Mouse (Mus musculus) MEL (cell line): ENCODE measurements around the gene Fgfr2. TPM values are rescaled to one million over a fixed set of nuclear protein-coding genes. Genes with fewer than 3 reads are reported as not detected.

Experiments used
- DNase-seq: peaks from one replicate; pipeline ENCODE4 v3.0.0; 2011; ENCODE audit warnings: low read depth, low spot score
- H3K27ac ChIP-seq: 2 replicates; pipeline ENCODE4 v1.5.1; 2012; ENCODE audit warnings: low read depth, mild to moderate bottlenecking, control low read depth, low read length, moderate library complexity; ENCODE audit not compliant: control insufficient read depth
- H3K27me3 ChIP-seq, 2 experiments: fragments of 150-350 bp in 1 of 2; sonication (generic) in 1 of 2; 2 replicates each; pipeline ENCODE4 v1.6.1; 2012; ENCODE audit warnings: low read length in 2 of 2, mild to moderate bottlenecking in 2 of 2, improper control_type of control experiment in 1 of 2, moderate library complexity in 1 of 2; ENCODE audit not compliant: insufficient read depth in 2 of 2, control insufficient read depth in 1 of 2
- H3K36me3 ChIP-seq, 2 experiments: 2 replicates each; pipeline ENCODE4 v1.6.1; 2012 to 2014; ENCODE audit warnings: low read length in 2 of 2, improper control_type of control experiment in 1 of 2, inconsistent platforms in 1 of 2, mild to moderate bottlenecking in 1 of 2; ENCODE audit not compliant: insufficient read depth in 2 of 2, control insufficient read depth in 1 of 2
- H3K4me1 ChIP-seq, 2 experiments: fragments of 150-350 bp in 1 of 2; sonication (generic) in 1 of 2; 2 replicates each; pipeline ENCODE4 v1.6.1; 2012; ENCODE audit warnings: low read length in 2 of 2, improper control_type of control experiment in 1 of 2, mild to moderate bottlenecking in 1 of 2; ENCODE audit not compliant: insufficient read depth in 2 of 2, control insufficient read depth in 1 of 2
- H3K4me3 ChIP-seq, 2 experiments: fragments of 150-350 bp in 1 of 2; sonication (generic) in 1 of 2; 2 replicates each; pipeline ENCODE4 v1.5.1; 2012; ENCODE audit warnings: low read depth in 2 of 2, low read length in 2 of 2, mild to moderate bottlenecking in 2 of 2, moderate library complexity in 2 of 2, control low read depth in 1 of 2, improper control_type of control experiment in 1 of 2; ENCODE audit not compliant: control insufficient read depth in 1 of 2, insufficient read depth in 1 of 2
- H3K79me2 ChIP-seq: 2 replicates; pipeline ENCODE4 v1.6.1; 2012; ENCODE audit warnings: mild to moderate bottlenecking, low read length, moderate library complexity; ENCODE audit not compliant: control insufficient read depth, poor library complexity, insufficient read depth
- H3K9ac ChIP-seq: 2 replicates; pipeline ENCODE4 v1.6.1; 2012; ENCODE audit warnings: low read depth, mild to moderate bottlenecking, control low read depth, low read length, moderate library complexity; ENCODE audit not compliant: control insufficient read depth, poor library complexity, severe bottlenecking
- H3K9me3 ChIP-seq: fragments of 150-350 bp; sonication (generic); replicated peaks from 2 replicates; pipeline ENCODE4 v1.6.1; 2012; ENCODE audit warnings: mild to moderate bottlenecking, low read length, improper control_type of control experiment, moderate library complexity; ENCODE audit not compliant: insufficient read depth
- CHD1 ChIP-seq: IDR thresholded peaks from 2 replicates; pipeline ENCODE4 v1.6.1; 2012; ENCODE audit warnings: low read depth, mild to moderate bottlenecking, inconsistent platforms, low read length, improper control_type of control experiment
- CTCF ChIP-seq, 3 experiments: IDR thresholded peaks in 2 of 3; conservative IDR thresholded peaks in 1 of 3; 2 replicates each; pipeline ENCODE4 v1.5.1; 2011 to 2012; ENCODE audit warnings: low read length in 3 of 3, low read depth in 2 of 3, mild to moderate bottlenecking in 2 of 3, improper control_type of control experiment in 1 of 3, inconsistent platforms in 1 of 3, mixed read lengths in 1 of 3, moderate library complexity in 1 of 3; ENCODE audit not compliant: control insufficient read depth in 1 of 3, insufficient read depth in 1 of 3, poor library complexity in 1 of 3, severe bottlenecking in 1 of 3
- E2F4 ChIP-seq: IDR thresholded peaks from 2 replicates; pipeline ENCODE4 v1.6.1; 2011; ENCODE audit warnings: low read depth, low read length, improper control_type of control experiment, borderline replicate concordance
- ETS1 ChIP-seq: IDR thresholded peaks from 2 replicates; pipeline ENCODE4 v1.6.1; 2012; ENCODE audit warnings: low read depth, mild to moderate bottlenecking, inconsistent platforms, low read length, improper control_type of control experiment, moderate library complexity
- HCFC1 ChIP-seq: IDR thresholded peaks from 2 replicates; pipeline ENCODE4 v1.6.1; 2012; ENCODE audit warnings: low read depth, mild to moderate bottlenecking, inconsistent platforms, low read length, improper control_type of control experiment, moderate library complexity
- JUND ChIP-seq: IDR thresholded peaks from 2 replicates; pipeline ENCODE4 v1.6.1; 2011; ENCODE audit warnings: low read depth, mild to moderate bottlenecking, improper control_type of control experiment, low read length
- MAFK ChIP-seq: IDR thresholded peaks from 2 replicates; pipeline ENCODE4 v1.6.1; 2011; ENCODE audit warnings: low read depth, mild to moderate bottlenecking, low read length, improper control_type of control experiment, borderline replicate concordance
- MAX ChIP-seq: IDR thresholded peaks from 2 replicates; pipeline ENCODE4 v1.6.1; 2011; ENCODE audit warnings: low read length, improper control_type of control experiment
- MXI1 ChIP-seq: IDR thresholded peaks from 2 replicates; pipeline ENCODE4 v1.6.1; 2011; ENCODE audit warnings: mild to moderate bottlenecking, low read depth, low read length, improper control_type of control experiment
- MYB ChIP-seq: IDR thresholded peaks from 2 replicates; pipeline ENCODE4 v1.6.1; 2011; ENCODE audit warnings: mild to moderate bottlenecking, low read depth, low read length, improper control_type of control experiment
- NRF1 ChIP-seq: IDR thresholded peaks from 2 replicates; pipeline ENCODE4 v1.6.1; 2014; ENCODE audit warnings: low read depth, mild to moderate bottlenecking, inconsistent platforms, low read length, improper control_type of control experiment, moderate library complexity; ENCODE audit not compliant: poor library complexity, insufficient read depth, severe bottlenecking
- POLR2A ChIP-seq, 2 experiments: IDR thresholded peaks; 2 replicates each; pipeline ENCODE4 v1.6.1; 2011 to 2012; ENCODE audit warnings: low read length in 2 of 2, mild to moderate bottlenecking in 2 of 2, control low read depth in 1 of 2, improper control_type of control experiment in 1 of 2, low read depth in 1 of 2, moderate library complexity in 1 of 2; ENCODE audit not compliant: control insufficient read depth in 1 of 2, insufficient read depth in 1 of 2, poor library complexity in 1 of 2
- POLR2AphosphoS2 ChIP-seq: IDR thresholded peaks from 2 replicates; pipeline ENCODE4 v1.6.1; 2011; ENCODE audit warnings: low read length, improper control_type of control experiment
- POLR2AphosphoS5 ChIP-seq: IDR thresholded peaks from 2 replicates; pipeline ENCODE4 v1.6.1; 2012; ENCODE audit warnings: low read depth, borderline replicate concordance, mild to moderate bottlenecking, inconsistent platforms, low read length, moderate library complexity, mixed read lengths
- RAD21 ChIP-seq: IDR thresholded peaks from 2 replicates; pipeline ENCODE4 v1.6.1; 2011; ENCODE audit warnings: mild to moderate bottlenecking, low read depth, low read length, improper control_type of control experiment
- RCOR1 ChIP-seq: IDR thresholded peaks from 2 replicates; pipeline ENCODE4 v1.6.1; 2012; ENCODE audit warnings: low read depth, mild to moderate bottlenecking, inconsistent platforms, low read length, improper control_type of control experiment
- TAL1 ChIP-seq: IDR thresholded peaks from 2 replicates; pipeline ENCODE4 v1.6.1; 2012; ENCODE audit warnings: mild to moderate bottlenecking, inconsistent platforms, low read length, moderate library complexity, mixed read lengths
- USF2 ChIP-seq, 2 experiments: IDR thresholded peaks; 2 replicates each; pipeline ENCODE4 v1.6.1; 2011 to 2012; ENCODE audit warnings: improper control_type of control experiment in 2 of 2, low read length in 2 of 2, borderline replicate concordance in 1 of 2, inconsistent platforms in 1 of 2, low read depth in 1 of 2, mild to moderate bottlenecking in 1 of 2; ENCODE audit not compliant: insufficient read depth in 1 of 2
- ZKSCAN1 ChIP-seq: IDR thresholded peaks from 2 replicates; pipeline ENCODE4 v1.6.1; 2012; ENCODE audit warnings: low read depth, mild to moderate bottlenecking, inconsistent platforms, low read length, improper control_type of control experiment, moderate library complexity
- ZMIZ1 ChIP-seq: IDR thresholded peaks from 2 replicates; pipeline ENCODE4 v1.6.1; 2012; ENCODE audit warnings: low read depth, mild to moderate bottlenecking, inconsistent platforms, low read length, improper control_type of control experiment, moderate library complexity
- ZNF384 ChIP-seq: IDR thresholded peaks from 2 replicates; pipeline ENCODE4 v1.6.1; 2012; ENCODE audit warnings: low read depth, mild to moderate bottlenecking, inconsistent platforms, low read length, improper control_type of control experiment
- polyA plus RNA-seq, 2 experiments: library from polyadenylated mRNA; stranded (reverse) in 1 of 2; unstranded in 1 of 2; fragments of >175 nt in 1 of 2; fragments of >200 nt in 1 of 2; gene quantifications; 2 replicates each; pipeline versions ENCODE4 v1.2.1 to v1.2.4; 2012; ENCODE audit warnings: low replicate concordance in 2 of 2, low read depth in 1 of 2; ENCODE audit not compliant: insufficient read length in 2 of 2, insufficient read depth in 1 of 2, missing spikeins in 1 of 2
- total RNA-seq: library from RNA; depleted of rRNA; stranded (reverse); fragments of 300-350 nt; gene quantifications from 2 replicates; pipeline ENCODE4 v1.2.3, GENCODE M21; 2012

The Fgfr2 gene
- total and polyA plus RNA-seq, 3 experiments, result not detected

DNA sequence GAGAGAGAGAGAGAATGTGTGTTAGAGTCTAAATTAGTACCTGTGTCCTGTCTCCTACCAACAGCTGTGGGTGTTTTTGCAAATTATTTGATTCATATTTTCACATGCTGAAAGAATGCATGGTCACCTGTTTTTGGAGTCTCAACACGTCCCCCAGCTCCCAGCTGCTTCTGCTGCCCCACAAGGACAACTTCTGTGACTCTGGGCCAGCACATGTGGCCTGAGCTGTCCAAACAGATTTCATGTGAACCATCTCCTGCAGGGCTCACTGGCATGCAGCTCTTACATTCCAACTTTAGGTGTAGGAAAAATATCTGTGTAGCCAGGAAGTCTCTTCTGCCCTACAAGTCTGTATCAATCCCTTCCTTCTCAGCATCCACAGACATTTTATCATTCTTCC lies 2494.5 kb downstream of the Fgfr2 start:
- H3K36me3 ChIP-seq, result peaks cover 0 to 13% of the 10 kb centered on the region in 2 experiments; a peak in 2 of 4 replicates
- H3K4me1 ChIP-seq, result peaks cover 7 to 16% of the 10 kb centered on the region in 2 experiments
- no peak overlapping the region for H3K9ac ChIP-seq
- no peak for TF ChIP-seq ZNF384
- TF ChIP-seq CTCF (IDR thresholded peaks at IDR 0.05 in 2 of 3, conservative IDR thresholded peaks at IDR 0.05 in 1 of 3; ENCODE audit: control insufficient read depth in 1 of 3, insufficient read depth in 1 of 3, low read depth in 2 of 3, low read length in 3 of 3, poor library complexity in 1 of 3, severe bottlenecking in 1 of 3), result no peak
- TF ChIP-seq ETS1, result no peak
- no peak for TF ChIP-seq ZMIZ1
- TF ChIP-seq TAL1, result no peak
- no peak for TF ChIP-seq MYB
- TF ChIP-seq POLR2A (IDR thresholded peaks at IDR 0.05; ENCODE audit: control insufficient read depth in 1 of 2, insufficient read depth in 1 of 2, low read depth in 1 of 2, low read length in 2 of 2, poor library complexity in 1 of 2), result no peak
- TF ChIP-seq MXI1, result no peak
- no peak for TF ChIP-seq RCOR1
- TF ChIP-seq JUND, result no peak
- no peak for TF ChIP-seq POLR2AphosphoS5
- no peak for TF ChIP-seq RAD21
- no peak for TF ChIP-seq HCFC1
- TF ChIP-seq USF2 (IDR thresholded peaks at IDR 0.05; ENCODE audit: borderline replicate concordance in 1 of 2, insufficient read depth in 1 of 2, low read depth in 1 of 2, low read length in 2 of 2), result no peak
- no peak for TF ChIP-seq CHD1
- TF ChIP-seq MAFK, result no peak
- TF ChIP-seq E2F4, result no peak
- no peak for TF ChIP-seq MAX
- peaks cover 0 to 1% of the 10 kb centered on the region in 2 experiments; a peak in 3 of 4 replicates for H3K27me3 ChIP-seq
- H3K9me3 ChIP-seq, result no peaks in the 10 kb centered on the region
- DNase-seq, result no peak
- H3K4me3 ChIP-seq, result no peak overlapping the region
- no peaks in the 10 kb centered on the region for H3K79me2 ChIP-seq
- no peak overlapping the region for H3K27ac ChIP-seq

DNA sequence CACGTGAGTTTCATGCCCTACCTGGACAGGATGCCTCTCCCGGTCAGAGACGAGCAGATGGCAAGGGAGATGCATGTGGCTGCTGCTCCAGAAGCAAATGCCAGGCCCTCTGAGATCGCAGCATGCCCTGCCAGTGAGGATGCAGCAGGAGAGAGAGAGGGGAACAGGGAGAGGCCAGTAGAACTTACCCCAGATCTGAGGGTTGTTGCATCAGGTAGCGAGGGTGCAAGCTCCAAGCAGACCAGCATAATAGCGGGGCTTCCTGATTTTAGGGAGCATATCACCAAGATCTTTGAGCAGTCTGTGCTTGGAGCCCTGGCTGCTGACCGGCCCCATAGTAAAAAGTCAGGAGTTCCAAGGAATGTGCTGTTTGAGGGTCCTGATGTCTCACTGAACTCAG lies 2497.8 kb downstream of the Fgfr2 start:
- H3K36me3 ChIP-seq, result no peaks in the 10 kb centered on the region
- no peaks in the 10 kb centered on the region for H3K79me2 ChIP-seq
- DNase-seq, result no peak
- peaks cover 0 to 1% of the 10 kb centered on the region in 2 experiments; a peak in 3 of 4 replicates for H3K27me3 ChIP-seq
- H3K4me1 ChIP-seq, result peaks cover 0 to 2% of the 10 kb centered on the region in 2 experiments; a peak in 1 of 4 replicates
- H3K27ac ChIP-seq, result no peak overlapping the region
- 0 out of 2 replicates have a peak overlapping the region, but pooled peaks have one; percentile 16 for H3K9ac ChIP-seq
- peak overlapping the region in 1 of 2 experiments; percentile 37; a peak in 2 of 4 replicates for H3K4me3 ChIP-seq
- no peak for TF ChIP-seq ZKSCAN1
- TF ChIP-seq CTCF (IDR thresholded peaks at IDR 0.05 in 2 of 3, conservative IDR thresholded peaks at IDR 0.05 in 1 of 3; ENCODE audit: control insufficient read depth in 1 of 3, insufficient read depth in 1 of 3, low read depth in 2 of 3, low read length in 3 of 3, poor library complexity in 1 of 3, severe bottlenecking in 1 of 3), result no peak
- no peak for TF ChIP-seq MAFK
- no peak for TF ChIP-seq NRF1
- TF ChIP-seq POLR2AphosphoS2, result no peak
- TF ChIP-seq ZNF384, result no peak
- TF ChIP-seq, all 39 proteins: peak for 0
- H3K9me3 ChIP-seq, result no peaks in the 10 kb centered on the region
